Mouse (Mus musculus): ENCODE measurements around the gene Tas1r3. TPM values are rescaled to one million over a fixed set of nuclear protein-coding genes. Genes with fewer than 3 reads are reported as not detected.

The Tas1r3 gene
- polyA plus RNA-seq, 1 experiment, result 0.28 TPM

GRCm38 (mm10) chr4:155891551-155892001, 28.4 kb upstream of the Tas1r3 start, which contains the start of the genes Pusl1 and Acap3:
Gene Pusl1, minus strand, starts transcription at chr4:155891781.
Gene Acap3, plus strand, starts transcription at chr4:155891822.
- no peaks in the 10 kb centered on the region for H3K4me1 ChIP-seq (ENCODE audit: control insufficient read depth, insufficient read depth, low read length)
- peak within 1 kb of the TSS; percentile 77 for H3K4me3 ChIP-seq (ENCODE audit: low read depth, low read length)
- peaks cover 25% of the 10 kb centered on the region for H3K36me3 ChIP-seq (ENCODE audit: control insufficient read depth, insufficient read depth, low read length, poor library complexity, severe bottlenecking)
- peak within 1 kb of the TSS; percentile 78 for H3K9ac ChIP-seq (ENCODE audit: low read depth, poor library complexity, severe bottlenecking)
- no peaks in the 10 kb centered on the region for H3K9me3 ChIP-seq (replicated peaks; ENCODE audit: control insufficient read depth, insufficient read depth, low read length, poor library complexity, severe bottlenecking)
- H3K27ac ChIP-seq (ENCODE audit: insufficient read depth, low read length), result no peak within 1 kb of the TSS
- H3K27me3 ChIP-seq (ENCODE audit: control insufficient read depth, insufficient read depth, low read length, poor library complexity, severe bottlenecking), result no peaks in the 10 kb centered on the region
- TF ChIP-seq POLR2A (IDR thresholded peaks at IDR 0.05; ENCODE audit: insufficient read depth, low read length), result no peak
- no peak for TF ChIP-seq EP300 (IDR thresholded peaks at IDR 0.05; ENCODE audit: insufficient read depth, low read depth, low read length)
- TF ChIP-seq CTCF (IDR thresholded peaks at IDR 0.05; ENCODE audit: low read depth, low read length), result no peak

- TF ChIP-seq CTCF (IDR thresholded peaks at IDR 0.05; ENCODE audit: low read depth, low read length), result no peak
- TF ChIP-seq POLR2A (IDR thresholded peaks at IDR 0.05; ENCODE audit: insufficient read depth, low read length), result no peak
- no peak for TF ChIP-seq EP300 (IDR thresholded peaks at IDR 0.05; ENCODE audit: insufficient read depth, low read depth, low read length)
- Histone ChIP-seq H3K9me3 (replicated peaks; ENCODE audit: control insufficient read depth, insufficient read depth, low read length, poor library complexity, severe bottlenecking) (no peaks in the 10 kb centered on the region), H3K27ac (ENCODE audit: insufficient read depth, low read length) (no peak overlapping the region), H3K27me3 (ENCODE audit: control insufficient read depth, insufficient read depth, low read length, poor library complexity, severe bottlenecking) (no peaks in the 10 kb centered on the region), H3K9ac (ENCODE audit: low read depth, poor library complexity, severe bottlenecking) (peak overlapping the region; percentile 78), H3K4me1 (ENCODE audit: control insufficient read depth, insufficient read depth, low read length) (no peaks in the 10 kb centered on the region), H3K36me3 (ENCODE audit: control insufficient read depth, insufficient read depth, low read length, poor library complexity, severe bottlenecking) (peaks cover 28% of the 10 kb centered on the region), H3K4me3 (ENCODE audit: low read depth, low read length) (peak overlapping the region; percentile 68)
Observed at GRCm38 (mm10) chr4:155891011-155891471, 27.9 kb upstream of the Tas1r3 start.

DNA sequence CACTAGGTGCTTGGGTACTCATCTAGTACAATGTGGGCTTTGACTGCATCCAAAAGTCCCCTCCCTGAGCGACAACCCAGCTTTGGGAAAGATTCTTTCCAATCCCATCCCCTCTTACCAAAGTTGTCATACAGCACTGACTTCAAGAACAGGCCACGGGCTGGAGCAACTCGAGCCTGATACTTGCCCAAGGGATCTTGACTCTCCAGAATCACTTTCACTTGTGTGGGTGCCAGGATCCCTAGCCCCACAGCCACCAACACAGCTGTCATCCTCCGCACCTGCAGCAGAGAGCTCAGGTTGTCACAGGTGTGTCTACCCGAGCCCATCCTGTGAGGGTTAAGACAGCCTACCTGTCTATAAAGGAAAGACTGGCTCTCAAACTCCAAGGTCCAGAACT, 26.2 kb upstream of the Tas1r3 start:
- Histone ChIP-seq H3K4me1 (ENCODE audit: control insufficient read depth, insufficient read depth, low read length) (no peaks in the 10 kb centered on the region), H3K27me3 (ENCODE audit: control insufficient read depth, insufficient read depth, low read length, poor library complexity, severe bottlenecking) (no peaks in the 10 kb centered on the region), H3K9ac (ENCODE audit: low read depth, poor library complexity, severe bottlenecking) (no peak overlapping the region), H3K9me3 (replicated peaks; ENCODE audit: control insufficient read depth, insufficient read depth, low read length, poor library complexity, severe bottlenecking) (no peaks in the 10 kb centered on the region), H3K27ac (ENCODE audit: insufficient read depth, low read length) (no peak overlapping the region), H3K36me3 (ENCODE audit: control insufficient read depth, insufficient read depth, low read length, poor library complexity, severe bottlenecking) (peaks cover 35% of the 10 kb centered on the region), H3K4me3 (ENCODE audit: low read depth, low read length) (no peak overlapping the region)
- no peak for TF ChIP-seq POLR2A (IDR thresholded peaks at IDR 0.05; ENCODE audit: insufficient read depth, low read length)
- TF ChIP-seq EP300 (IDR thresholded peaks at IDR 0.05; ENCODE audit: insufficient read depth, low read depth, low read length), result no peak
- no peak for TF ChIP-seq CTCF (IDR thresholded peaks at IDR 0.05; ENCODE audit: low read depth, low read length)

DNA sequence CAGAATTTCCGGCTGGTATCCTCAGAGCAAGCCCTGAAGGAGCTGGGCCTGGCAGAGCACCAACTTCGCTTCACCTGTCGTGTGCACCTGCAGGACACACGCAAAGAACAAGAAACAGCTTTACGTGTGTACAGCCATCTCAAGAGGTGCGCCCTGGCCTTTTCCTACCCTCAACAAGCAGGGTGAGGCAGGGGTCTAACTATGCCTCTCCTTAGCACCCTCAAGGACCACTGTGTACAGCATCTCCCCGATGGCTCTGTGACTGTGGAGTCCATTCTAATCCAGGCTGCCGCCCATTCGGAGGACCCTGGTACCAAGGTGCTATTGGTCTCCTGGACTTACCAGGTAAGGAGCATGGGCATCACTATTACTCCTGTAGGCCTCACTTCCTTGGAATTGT, 25.0 kb upstream of the Tas1r3 start:
- Histone ChIP-seq H3K4me3 (ENCODE audit: low read depth, low read length) (no peak overlapping the region), H3K27ac (ENCODE audit: insufficient read depth, low read length) (no peak overlapping the region), H3K4me1 (ENCODE audit: control insufficient read depth, insufficient read depth, low read length) (no peaks in the 10 kb centered on the region), H3K36me3 (ENCODE audit: control insufficient read depth, insufficient read depth, low read length, poor library complexity, severe bottlenecking) (peaks cover 39% of the 10 kb centered on the region), H3K27me3 (ENCODE audit: control insufficient read depth, insufficient read depth, low read length, poor library complexity, severe bottlenecking) (no peaks in the 10 kb centered on the region), H3K9me3 (replicated peaks; ENCODE audit: control insufficient read depth, insufficient read depth, low read length, poor library complexity, severe bottlenecking) (no peaks in the 10 kb centered on the region), H3K9ac (ENCODE audit: low read depth, poor library complexity, severe bottlenecking) (no peak overlapping the region)
- no peak for TF ChIP-seq EP300 (IDR thresholded peaks at IDR 0.05; ENCODE audit: insufficient read depth, low read depth, low read length)
- no peak for TF ChIP-seq CTCF (IDR thresholded peaks at IDR 0.05; ENCODE audit: low read depth, low read length)
- no peak for TF ChIP-seq POLR2A (IDR thresholded peaks at IDR 0.05; ENCODE audit: insufficient read depth, low read length)

DNA sequence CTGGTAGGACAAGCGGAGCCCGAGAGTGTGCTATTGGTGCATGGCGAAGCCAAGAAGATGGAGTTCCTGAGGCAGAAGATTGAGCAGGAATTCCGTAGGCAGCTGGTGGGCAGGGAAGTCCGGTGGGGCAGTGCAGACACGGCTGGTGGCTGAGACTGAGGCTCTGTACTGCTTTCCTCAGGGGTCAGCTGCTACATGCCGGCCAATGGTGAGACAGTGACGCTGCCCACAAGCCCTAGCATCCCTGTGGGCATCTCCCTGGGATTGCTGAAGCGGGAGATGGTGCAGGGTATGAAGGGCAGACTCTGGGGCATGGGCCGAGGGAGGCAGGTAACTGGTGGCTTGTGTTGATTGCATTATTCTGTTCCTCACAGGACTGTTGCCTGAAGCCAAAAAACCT, 24.5 kb upstream of the Tas1r3 start:
- TF ChIP-seq CTCF (IDR thresholded peaks at IDR 0.05; ENCODE audit: low read depth, low read length) (no peak), EP300 (IDR thresholded peaks at IDR 0.05; ENCODE audit: insufficient read depth, low read depth, low read length) (no peak), POLR2A (IDR thresholded peaks at IDR 0.05; ENCODE audit: insufficient read depth, low read length) (no peak)
- Histone ChIP-seq H3K36me3 (ENCODE audit: control insufficient read depth, insufficient read depth, low read length, poor library complexity, severe bottlenecking) (peaks cover 39% of the 10 kb centered on the region), H3K9ac (ENCODE audit: low read depth, poor library complexity, severe bottlenecking) (no peak overlapping the region), H3K27me3 (ENCODE audit: control insufficient read depth, insufficient read depth, low read length, poor library complexity, severe bottlenecking) (no peaks in the 10 kb centered on the region), H3K27ac (ENCODE audit: insufficient read depth, low read length) (no peak overlapping the region), H3K4me1 (ENCODE audit: control insufficient read depth, insufficient read depth, low read length) (no peaks in the 10 kb centered on the region), H3K4me3 (ENCODE audit: low read depth, low read length) (no peak overlapping the region), H3K9me3 (replicated peaks; ENCODE audit: control insufficient read depth, insufficient read depth, low read length, poor library complexity, severe bottlenecking) (no peaks in the 10 kb centered on the region)

DNA sequence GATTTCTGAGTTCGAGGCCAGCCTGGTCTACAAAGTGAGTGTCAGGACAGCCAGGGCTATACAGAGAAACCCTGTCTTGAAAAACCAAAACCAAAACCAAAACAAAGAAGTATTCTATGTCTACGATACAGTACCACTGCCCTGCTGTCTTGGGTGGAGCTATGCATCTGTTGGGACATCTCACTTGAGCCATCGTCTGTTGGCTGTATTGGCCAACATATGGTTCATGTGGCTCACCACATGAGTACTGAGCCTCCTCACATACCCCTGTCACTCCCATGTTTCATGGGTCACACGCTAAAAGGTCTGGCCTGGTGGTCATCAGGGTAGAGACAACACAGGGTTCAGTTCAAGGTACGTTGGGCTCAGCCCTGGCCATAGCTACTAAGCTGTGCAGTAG, 23.2 kb upstream of the Tas1r3 start:
- Histone ChIP-seq H3K4me3 (ENCODE audit: low read depth, low read length) (no peak overlapping the region), H3K9me3 (replicated peaks; ENCODE audit: control insufficient read depth, insufficient read depth, low read length, poor library complexity, severe bottlenecking) (no peaks in the 10 kb centered on the region), H3K4me1 (ENCODE audit: control insufficient read depth, insufficient read depth, low read length) (no peaks in the 10 kb centered on the region), H3K27ac (ENCODE audit: insufficient read depth, low read length) (no peak overlapping the region), H3K36me3 (ENCODE audit: control insufficient read depth, insufficient read depth, low read length, poor library complexity, severe bottlenecking) (peaks cover 39% of the 10 kb centered on the region), H3K9ac (ENCODE audit: low read depth, poor library complexity, severe bottlenecking) (no peak overlapping the region), H3K27me3 (ENCODE audit: control insufficient read depth, insufficient read depth, low read length, poor library complexity, severe bottlenecking) (no peaks in the 10 kb centered on the region)
- TF ChIP-seq EP300 (IDR thresholded peaks at IDR 0.05; ENCODE audit: insufficient read depth, low read depth, low read length) (no peak), CTCF (IDR thresholded peaks at IDR 0.05; ENCODE audit: low read depth, low read length) (no peak), POLR2A (IDR thresholded peaks at IDR 0.05; ENCODE audit: insufficient read depth, low read length) (no peak)
